ENCODE assay signal across 20 mouse cellular contexts in the genomic region with DNA sequence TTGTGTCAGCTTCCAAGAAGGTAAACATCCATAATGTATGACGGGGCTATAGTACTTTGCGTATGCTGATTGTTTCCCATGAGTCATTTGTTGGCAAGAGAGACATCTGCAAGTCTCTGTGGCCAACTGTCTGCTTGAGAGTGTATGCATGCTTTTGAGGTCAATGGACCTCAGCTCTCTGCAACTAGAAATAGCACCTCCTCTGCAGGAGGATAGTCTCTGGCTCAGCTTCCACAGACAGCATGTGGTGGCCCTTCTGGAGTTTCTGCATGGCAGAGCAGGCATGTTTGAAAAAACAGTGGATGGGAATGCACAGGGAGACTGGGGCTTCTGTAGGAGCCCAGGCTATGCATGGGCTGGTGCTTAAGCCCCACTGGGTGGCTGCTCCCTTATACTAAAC. TPM values are rescaled to one million over a fixed set of nuclear protein-coding genes. Genes with fewer than 3 reads are reported as not detected.
DNase-seq lines count a peak whose midpoint lies in the region; ATAC-seq and TF ChIP-seq lines count a peak whose summit lies in the region.
"Had no signal": no experiment of that assay in that cellular context is flagged by ENCODE, and none has a peak within 500 bp of the region (broad histone marks: within the 10 kb centered on the region; RNA-seq: fewer than 3 reads in every experiment).

No protein-coding gene starts in this region.

- no peak for TF ChIP-seq EP300 in heart, adult 2 months (IDR thresholded peaks at IDR 0.05; ENCODE audit: insufficient read depth, low read depth, low read length)

- no peak for TF ChIP-seq POLR2A in heart, adult 2 months (IDR thresholded peaks at IDR 0.05; ENCODE audit: insufficient read depth, low read depth, low read length)

- H3K4me3 ChIP-seq in heart, adult 2 months: no peak overlapping the region
- H3K4me3 ChIP-seq in hindbrain, postnatal 0 days (ENCODE audit: low read length): no peak overlapping the region
- H3K4me3 ChIP-seq: erythroblast, embryonic 14.5 days; limb, embryonic 13.5 days; myocyte had no signal

- intact Hi-C loops in heart, adult 2 months (cut with DNase I): no loop called here

- H3K4me1 ChIP-seq in heart, adult 2 months (ENCODE audit: control insufficient read depth, insufficient read depth, low read length): no peaks in the 10 kb centered on the region
- H3K4me1 ChIP-seq in hindbrain, postnatal 0 days (ENCODE audit: insufficient read depth, low read length): no peaks in the 10 kb centered on the region
- H3K4me1 ChIP-seq: limb, embryonic 13.5 days had no signal

- no peaks in the 10 kb centered on the region for H3K79me2 ChIP-seq in heart, adult 2 months (replicated peaks; ENCODE audit: control insufficient read depth, insufficient read depth, low read length)

- ATAC-seq in hindbrain, postnatal 0 days: no peak
- ATAC-seq: CD4-positive, CD25-positive, alpha-beta regulatory T cell, adult 4 months; Patski had no signal

- H3K9ac ChIP-seq in heart, adult 2 months (ENCODE audit: low read depth, low read length): no peak overlapping the region
- H3K9ac ChIP-seq in hindbrain, postnatal 0 days (replicated peaks; ENCODE audit: low read length): no peak overlapping the region
- H3K9ac ChIP-seq: limb, embryonic 13.5 days; lung, embryonic 14.5 days had no signal

- no peak overlapping the region for H3K4me2 ChIP-seq in hindbrain, postnatal 0 days (ENCODE audit: low read depth, low read length)
- H3K4me2 ChIP-seq: limb, embryonic 13.5 days; lung, embryonic 14.5 days had no signal

- no peaks in the 10 kb centered on the region for H3K9me3 ChIP-seq in hindbrain, postnatal 0 days (ENCODE audit: low read length)
- H3K9me3 ChIP-seq: limb, embryonic 13.5 days had no signal

- TF ChIP-seq CTCF in heart, adult 2 months (IDR thresholded peaks at IDR 0.05): no peak
- no peak for TF ChIP-seq CTCF in hindbrain, postnatal 0 days (IDR thresholded peaks at IDR 0.05; ENCODE audit: low read depth)

- no peaks in the 10 kb centered on the region for H3K36me3 ChIP-seq in heart, adult 2 months (ENCODE audit: control insufficient read depth, insufficient read depth, low read length)
- no peaks in the 10 kb centered on the region for H3K36me3 ChIP-seq in hindbrain, postnatal 0 days (ENCODE audit: insufficient read depth, low read length)
- H3K36me3 ChIP-seq: limb, embryonic 13.5 days had no signal

- H3K27me3 ChIP-seq in heart, adult 2 months (ENCODE audit: control insufficient read depth, insufficient read depth, low read length): no peaks in the 10 kb centered on the region
- no peaks in the 10 kb centered on the region for H3K27me3 ChIP-seq in hindbrain, postnatal 0 days (ENCODE audit: insufficient read depth, low read length)

- DNase-seq in heart, adult 11 months: peak; percentile 79
- DNase-seq in heart, adult 2 months: no peak
- DNase-seq in cerebellum, adult 9-11 months: peak; percentile 73
- peak; percentile 54 to 78 for DNase-seq in layer of hippocampus, adult 18-20 months (ENCODE audit: low spot score in 2 of 2)
- peak; percentile 47 for DNase-seq in telencephalon, adult 2 months (ENCODE audit: low read depth, low spot score)
- no peak for DNase-seq in hindbrain, postnatal 0 days (ENCODE audit: low spot score)
- DNase-seq in gastrocnemius, postnatal 25 days: no peak
- DNase-seq in kidney, postnatal 10 days: no peak
- DNase-seq: adrenal gland, adult 2 months; lung, embryonic 14.5 days; thymus, postnatal 14 days had no signal

- no peak overlapping the region for H3K27ac ChIP-seq in heart, adult 2 months
- H3K27ac ChIP-seq in hindbrain, postnatal 0 days: no peak overlapping the region
- H3K27ac ChIP-seq: limb, embryonic 13.5 days had no signal

- WGBS in heart, adult 2 months: 42% methylated on average over 2 of the region's 2 CpGs
- WGBS in hindbrain, postnatal 0 days: 65% methylated on average over 2 of the region's 2 CpGs

RNA-seq across cellular contexts. Expression of a gene that starts 7.8 kb away (rescaled TPM):
- total RNA-seq in heart, adult 2 months (2021): under 1 TPM; 0.08 to 0.11 TPM
- 0.04 and 0.26 TPM in 2 replicates for polyA plus RNA-seq in heart, adult 2 months (2012; rRNA removed)
- 1 to 10 TPM; 1.9 TPM for total RNA-seq in layer of hippocampus, adult 18-20 months (2021)
- total RNA-seq in hindbrain, postnatal 0 days (2014; rRNA removed): 8.4 and 11.3 TPM in 2 replicates
- polyA plus RNA-seq in hindbrain, postnatal 0 days (2015; fragmentation: Nextera tagmentation; extraction: Ambion mirVana): 2.1 and 2.8 TPM in 2 replicates
- total RNA-seq in gastrocnemius, postnatal 25 days (2021): not detected
- total RNA-seq: common myeloid progenitor, adult 5-6 weeks; granulocyte monocyte progenitor cell, adult 5-6 weeks; megakaryocyte-erythroid progenitor cell, adult 5-6 weeks had no signal
- polyA plus RNA-seq: adrenal gland, adult 2 months; CD4-positive, CD25-positive, alpha-beta regulatory T cell, adult 4 months; erythroblast, embryonic 14.5 days; large intestine, adult 2 months; myocyte; Patski had no signal

Comparison
In these comparisons a context has a peak if more than half of its experiments do, and no peak if none do; other contexts are left out.
1. DNase-seq: peak in heart, adult 11 months (single experiment), cerebellum, adult 9-11 months (single experiment), layer of hippocampus, adult 18-20 months (2 of 2) and telencephalon, adult 2 months (single experiment); none in heart, adult 2 months (0 of 2), hindbrain, postnatal 0 days (single experiment), gastrocnemius, postnatal 25 days (single experiment) and kidney, postnatal 10 days (single experiment).